Mouse (Mus musculus) hindlimb bud, embryonic 11.5 days (tissue): ENCODE measurements around the gene Nme6.

Experiments
- DNase-seq: peaks from one replicate; pipeline ENCODE4 v3.0.0-alpha.2; 2012; ENCODE audit warnings: low read depth, low spot score; ENCODE audit errors: extremely low spot score

Nme6 gene

DNA sequence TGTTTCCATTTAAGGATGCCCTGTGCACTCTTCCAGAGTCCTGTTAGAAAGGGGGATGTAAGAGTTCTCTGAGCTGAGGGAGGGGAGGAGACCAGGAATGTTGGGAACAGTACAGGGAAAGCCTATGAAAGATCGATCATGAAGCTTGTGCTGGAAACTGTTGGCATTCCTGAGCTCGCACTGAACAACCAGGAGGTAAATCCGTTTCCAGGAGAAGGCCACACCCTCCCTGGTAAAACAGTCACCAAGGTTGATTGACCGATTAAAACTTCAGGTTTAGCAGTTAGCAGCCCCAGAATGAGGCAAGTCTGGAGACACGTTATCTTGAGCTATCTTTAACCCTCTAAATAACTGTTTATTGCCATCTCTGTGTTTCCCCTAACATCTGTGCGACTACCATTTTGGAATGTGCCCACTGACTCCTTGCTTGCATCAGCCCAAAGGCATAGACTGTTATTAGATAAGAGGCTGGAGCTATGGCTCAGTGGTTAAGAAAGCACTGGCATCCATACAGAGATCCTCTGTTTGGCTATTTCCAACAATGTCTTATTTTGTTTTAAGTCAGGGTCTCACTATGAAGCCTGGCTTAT is 38.5 kb downstream of the Nme6 start:
- no peak for DNase-seq

DNA sequence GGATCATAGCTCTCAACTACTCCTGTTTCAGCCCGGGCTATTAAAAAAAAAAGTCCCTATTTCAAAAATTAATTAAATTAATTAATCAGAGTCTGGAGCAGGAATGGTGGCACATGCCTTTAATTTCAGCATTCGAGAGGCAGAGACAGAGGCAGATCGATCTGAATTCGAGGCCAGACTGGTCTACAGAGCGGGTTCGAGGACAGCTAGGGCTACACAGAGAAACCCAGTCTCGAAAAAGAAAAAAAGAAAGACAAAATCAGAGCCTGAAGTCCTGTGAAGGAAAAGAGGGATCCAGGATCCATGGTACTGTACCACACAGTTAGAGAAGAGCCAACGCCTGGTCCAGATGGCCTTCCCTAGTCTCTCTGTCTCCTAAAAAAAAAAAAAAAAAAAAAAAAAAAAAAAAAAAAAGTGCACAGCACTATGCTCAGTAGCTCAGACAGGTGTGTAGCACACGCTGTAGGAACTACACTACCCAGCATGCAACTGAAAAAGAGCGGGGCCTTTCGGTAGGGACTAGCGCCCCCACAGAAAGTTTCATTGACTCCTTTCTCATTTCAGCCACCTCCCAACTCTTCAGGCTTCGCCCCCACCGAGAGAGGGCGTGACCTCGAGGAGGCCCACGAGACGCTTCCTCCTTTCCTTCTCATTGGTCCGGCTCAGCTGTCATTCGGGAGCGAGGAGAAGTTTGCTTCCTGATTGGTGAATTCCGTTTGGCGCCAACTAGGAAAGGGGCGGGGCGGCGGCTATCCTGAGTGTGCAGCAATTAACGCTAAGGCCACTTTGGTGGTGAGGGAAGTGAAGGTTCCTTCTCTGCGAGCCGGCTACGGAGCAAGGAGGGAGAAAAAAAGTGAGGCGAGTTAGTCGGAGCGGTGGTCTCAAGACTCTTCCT is 42.5 kb downstream of the Nme6 start, which contains the start of gene Cdc25a:
Gene Cdc25a, plus strand, starts transcription at position 783 of the 895 bp plus-strand sequence.
- DNase-seq = peak; percentile 93

DNA sequence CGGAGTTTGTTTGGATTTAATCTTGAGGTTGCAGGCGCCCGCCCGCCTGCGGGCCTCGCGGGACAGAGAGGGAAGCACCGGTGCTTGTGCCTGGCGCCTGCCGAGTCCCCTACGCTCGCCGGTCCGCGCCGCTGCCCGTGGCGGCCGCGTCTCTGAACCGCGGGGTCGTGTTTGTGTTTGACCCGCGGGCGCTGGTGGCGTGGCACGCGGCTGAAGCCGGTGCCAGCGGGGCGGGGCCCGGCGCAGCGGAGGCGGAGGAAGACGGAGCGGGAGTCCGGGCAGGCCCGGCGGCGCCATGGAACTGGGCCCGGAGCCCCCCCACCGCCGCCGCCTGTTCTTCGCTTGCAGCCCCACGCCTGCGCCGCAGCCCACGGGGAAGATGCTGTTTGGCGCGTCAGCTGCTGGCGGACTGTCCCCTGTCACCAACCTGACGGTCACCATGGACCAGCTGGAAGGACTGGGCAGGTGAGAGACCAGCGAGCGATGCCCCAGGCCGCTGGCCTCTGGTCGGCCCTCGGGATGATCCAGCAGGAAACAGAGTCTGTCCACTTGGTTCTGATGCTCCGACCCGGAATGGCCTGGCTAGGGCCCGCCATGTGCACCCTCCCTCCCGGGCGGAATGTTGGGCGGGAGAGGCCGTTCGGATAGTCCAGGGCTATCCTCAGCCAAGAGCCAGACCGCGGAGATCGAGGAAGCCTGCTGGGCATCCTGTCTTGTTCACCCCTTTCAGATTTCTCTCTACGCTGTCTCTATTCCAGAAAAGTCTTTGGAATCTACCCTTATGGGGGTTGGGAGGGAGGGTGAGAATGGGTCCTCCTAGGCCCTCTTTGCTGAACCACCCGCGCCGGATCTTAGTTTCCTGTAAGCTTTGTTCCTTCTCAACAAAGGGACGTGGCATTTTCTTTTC is 43.4 kb downstream of the Nme6 start:
- no peak for DNase-seq

DNA sequence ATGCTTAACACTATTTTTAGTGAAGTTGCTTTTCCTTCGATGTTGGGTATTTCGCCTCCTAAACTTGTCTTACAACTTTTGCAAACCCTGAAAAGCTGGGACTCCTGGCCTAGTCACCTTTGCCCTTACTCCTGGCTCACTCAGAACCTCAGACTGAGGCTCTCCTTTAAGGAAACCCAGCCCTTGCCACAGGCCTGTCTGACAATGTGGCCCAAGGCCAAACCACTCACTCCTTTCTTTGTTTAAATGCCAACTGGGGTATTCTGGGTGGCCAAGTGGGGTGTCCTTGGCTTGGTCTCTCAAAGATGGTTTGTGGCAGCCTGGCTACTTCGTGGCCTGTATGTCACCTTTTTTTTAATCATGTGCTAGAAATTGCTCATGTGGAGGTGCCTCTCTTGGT is 44.2 kb downstream of the Nme6 start:
- DNase-seq = no peak

DNA sequence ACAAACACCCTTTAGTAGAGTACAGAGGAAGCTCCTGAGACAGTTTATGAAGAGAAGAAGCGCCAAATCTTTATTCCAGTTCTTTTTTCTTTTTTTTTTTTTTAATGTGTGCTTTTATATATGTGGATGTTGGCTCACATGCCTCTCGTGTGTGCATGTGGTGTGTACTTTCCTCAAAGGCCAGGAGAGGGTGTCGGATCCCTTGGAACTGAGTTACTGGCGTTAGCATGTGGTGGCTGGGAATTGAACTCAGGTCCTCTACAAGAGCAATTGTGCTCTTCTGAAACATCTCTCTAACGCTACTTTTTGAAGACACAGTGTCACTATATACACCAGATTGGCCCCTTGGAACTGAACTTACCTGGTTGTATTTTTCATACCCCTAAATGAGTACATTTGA is 45.1 kb downstream of the Nme6 start:
- DNase-seq = no peak

DNA sequence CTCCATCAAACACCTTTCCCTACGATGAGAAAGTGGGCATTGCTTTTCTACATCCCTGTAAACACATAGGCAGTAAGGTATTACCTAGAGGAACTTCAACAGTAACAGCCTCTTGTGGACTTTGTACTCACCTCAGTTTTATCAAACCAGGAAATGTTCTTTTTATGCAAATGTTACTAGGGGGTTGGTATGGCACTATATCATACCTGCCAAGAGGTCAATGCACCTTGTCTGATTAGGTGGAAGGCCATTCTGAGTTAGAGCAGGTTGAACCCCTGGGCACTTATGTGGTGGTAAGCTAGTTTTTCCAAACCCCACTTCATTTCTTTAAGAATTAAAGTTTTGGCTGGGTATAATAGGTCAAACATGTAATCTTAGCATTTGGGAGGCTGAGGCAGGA is 46.8 kb downstream of the Nme6 start:
- DNase-seq = no peak

DNA sequence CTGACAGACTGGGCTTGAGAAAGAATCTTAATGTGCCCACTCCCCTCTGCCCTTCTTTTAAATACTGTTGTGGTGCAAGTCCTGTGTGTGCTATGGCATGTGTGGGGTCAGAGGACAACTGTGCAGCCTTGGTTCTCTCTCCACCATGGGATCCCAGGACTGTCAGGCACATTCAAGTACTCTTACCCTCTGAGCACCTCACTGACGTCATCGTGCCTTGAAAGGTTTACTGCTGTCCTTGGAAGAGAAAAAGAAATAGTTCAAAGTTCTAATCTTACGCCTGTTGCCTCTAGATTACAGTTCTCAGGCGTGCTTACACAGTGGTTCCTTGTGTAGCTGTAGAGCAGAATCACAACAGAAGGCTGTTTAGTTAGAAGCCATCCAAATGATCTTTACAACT is 53.7 kb downstream of the Nme6 start:
- no peak for DNase-seq

DNA sequence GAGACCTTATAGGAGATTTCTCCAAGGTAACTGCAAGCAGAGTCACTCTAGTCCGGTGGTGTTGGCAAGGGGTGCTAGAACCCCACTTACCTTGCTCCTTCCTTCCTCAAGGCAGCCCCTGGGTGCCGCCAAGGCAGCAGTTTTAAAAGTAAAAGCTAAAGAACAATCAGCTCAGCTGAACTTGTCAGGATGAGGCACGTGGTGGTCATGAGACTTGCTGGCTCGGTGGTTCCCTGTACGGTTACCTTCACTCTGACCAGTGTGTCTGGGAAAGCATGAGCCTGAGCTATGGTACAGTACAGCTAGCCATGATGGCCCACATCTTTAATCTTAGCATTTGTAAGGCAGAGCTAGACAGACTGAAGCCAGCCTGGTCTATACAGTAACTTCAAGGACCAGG is 54.8 kb downstream of the Nme6 start:
- DNase-seq = no peak

DNA sequence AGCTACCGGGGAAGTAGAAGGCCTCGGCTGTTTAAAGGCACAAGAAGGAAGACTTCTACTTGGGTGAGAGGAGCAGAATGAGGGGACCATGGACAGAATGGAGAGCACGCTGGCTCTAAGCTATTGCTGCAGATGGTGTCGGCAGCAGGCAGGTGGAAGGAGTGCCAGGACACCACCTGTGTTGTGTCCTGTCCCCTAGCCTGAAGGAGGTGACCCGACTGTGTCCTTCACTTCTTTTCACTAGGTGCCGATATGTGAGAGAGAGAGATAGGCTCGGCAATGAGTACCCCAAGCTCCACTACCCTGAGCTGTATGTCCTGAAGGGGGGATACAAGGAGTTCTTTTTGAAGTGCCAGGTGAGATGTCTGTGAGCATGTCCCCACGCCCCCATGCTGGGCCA is 59.0 kb downstream of the Nme6 start:
- DNase-seq = no peak
